Mouse (Mus musculus) liver, postnatal 0 days (tissue): ENCODE results near the gene Usp37.

Source experiments
- CTCF ChIP-seq: sonication (generic); IDR thresholded peaks from 2 replicates; pipeline ENCODE4 v1.5.1; 2016; ENCODE audit warnings: antibody characterized with exemption, low read depth
- EP300 ChIP-seq: IDR thresholded peaks from 2 replicates; pipeline ENCODE4 v1.6.1; 2016; ENCODE audit warnings: antibody characterized with exemption, low read depth, mild to moderate bottlenecking

DNA sequence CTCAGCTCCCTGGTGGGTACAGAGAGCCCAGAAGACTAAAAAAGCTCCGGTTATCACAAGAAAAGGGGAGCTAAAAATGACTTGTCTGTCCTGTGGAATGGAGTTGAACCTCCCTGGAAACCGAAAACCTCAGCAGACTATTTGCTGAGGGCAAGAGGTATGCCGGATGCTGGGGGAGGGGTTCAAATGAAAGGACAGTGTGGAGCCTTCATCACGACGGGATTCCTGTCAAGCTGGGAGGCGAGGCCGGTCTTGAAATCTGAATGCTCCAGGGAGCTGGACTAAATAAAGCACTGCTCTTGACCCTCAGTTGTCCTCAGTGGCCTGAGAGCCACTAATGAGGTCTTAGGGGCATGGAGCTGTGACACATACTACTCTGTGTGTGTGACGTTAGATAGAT, 120.9 kb downstream of the Usp37 start:
- no peak for TF ChIP-seq CTCF
- no peak for TF ChIP-seq EP300
